ENCODE assay signal across 32 mouse cellular contexts in the genomic region with DNA sequence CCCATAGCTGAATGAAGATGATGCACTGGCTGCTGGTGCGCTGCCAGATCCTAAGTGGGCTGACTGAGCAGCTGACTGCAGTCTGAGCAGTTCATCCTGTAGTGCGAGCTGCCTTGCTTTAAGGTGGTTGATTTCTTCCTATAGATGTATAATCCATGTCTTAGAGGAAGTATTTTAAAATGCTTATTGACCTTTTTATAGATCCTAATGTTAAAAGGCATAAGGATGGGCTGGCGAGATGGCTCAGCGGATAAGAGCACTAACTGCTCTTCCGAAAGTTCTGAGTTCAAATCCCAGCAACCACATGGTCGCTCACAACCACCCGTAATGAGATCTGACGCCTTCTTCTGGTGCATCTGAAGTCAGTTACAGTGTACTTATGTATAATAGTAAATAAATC.
"Had no signal": no experiment of that assay in that cellular context is flagged by ENCODE, and none has a peak within 500 bp of the region (broad histone marks: within the 10 kb centered on the region; RNA-seq: fewer than 3 reads in every experiment).

No protein-coding gene starts in this region.

- H3K36me3 ChIP-seq: midbrain, embryonic 15.5 days had no signal

- H3K9ac ChIP-seq: limb, embryonic 12.5 days; limb, embryonic 13.5 days; limb, embryonic 15.5 days; liver, embryonic 12.5 days; liver, embryonic 13.5 days; liver, embryonic 14.5 days; liver, embryonic 15.5 days; liver, postnatal 0 days; lung, embryonic 14.5 days; lung, embryonic 15.5 days; midbrain, embryonic 12.5 days; midbrain, embryonic 13.5 days; midbrain, embryonic 15.5 days; neural tube, embryonic 12.5 days; neural tube, embryonic 13.5 days had no signal

- H3K9me3 ChIP-seq: limb, embryonic 10.5 days; limb, embryonic 12.5 days; limb, embryonic 13.5 days; limb, embryonic 15.5 days; liver, embryonic 12.5 days; liver, embryonic 13.5 days; liver, embryonic 15.5 days; lung, embryonic 15.5 days; megakaryocyte, embryonic 14.5 days; midbrain, embryonic 10.5 days; midbrain, embryonic 12.5 days; midbrain, embryonic 13.5 days; midbrain, embryonic 15.5 days; neural tube, embryonic 12.5 days; neural tube, embryonic 13.5 days had no signal

- DNase-seq: left cerebral cortex, postnatal 4 days; liver; liver, embryonic 13.5 days; liver, postnatal 0 days; lung, adult 18-20 months; lung, adult 2 months; lung, embryonic 14.5 days; lung, postnatal 10 days; lung, postnatal 14 days; lung, postnatal 36 days; lung, postnatal 4 days; midbrain, embryonic 14.5 days had no signal

- H3K4me3 ChIP-seq: limb, embryonic 10.5 days; limb, embryonic 12.5 days; limb, embryonic 13.5 days; limb, embryonic 15.5 days; liver, embryonic 12.5 days; liver, embryonic 13.5 days; liver, embryonic 15.5 days; lung, embryonic 15.5 days; megakaryocyte, embryonic 14.5 days; midbrain, embryonic 10.5 days; midbrain, embryonic 12.5 days; midbrain, embryonic 13.5 days; midbrain, embryonic 15.5 days; myocyte; neural tube, embryonic 12.5 days; neural tube, embryonic 13.5 days had no signal

- H3K27me3 ChIP-seq: limb, embryonic 12.5 days; limb, embryonic 13.5 days; limb, embryonic 15.5 days; liver, embryonic 12.5 days; liver, embryonic 13.5 days; liver, embryonic 15.5 days; lung, embryonic 15.5 days; megakaryocyte, embryonic 14.5 days; midbrain, embryonic 12.5 days; midbrain, embryonic 13.5 days; midbrain, embryonic 15.5 days; neural tube, embryonic 12.5 days; neural tube, embryonic 13.5 days had no signal

- H3K4me1 ChIP-seq: limb, embryonic 10.5 days; limb, embryonic 12.5 days; limb, embryonic 13.5 days; limb, embryonic 15.5 days; liver, embryonic 12.5 days; liver, embryonic 15.5 days; lung, embryonic 15.5 days; midbrain, embryonic 10.5 days; midbrain, embryonic 12.5 days; midbrain, embryonic 13.5 days; midbrain, embryonic 15.5 days; neural tube, embryonic 12.5 days; neural tube, embryonic 13.5 days had no signal

- ATAC-seq: liver, embryonic 12.5 days; liver, postnatal 0 days; lung, postnatal 0 days; midbrain, embryonic 13.5 days; midbrain, embryonic 15.5 days; midbrain, embryonic 16.5 days had no signal

- H3K4me2 ChIP-seq: limb, embryonic 12.5 days; limb, embryonic 13.5 days; limb, embryonic 15.5 days; liver, embryonic 11.5 days; liver, embryonic 12.5 days; liver, embryonic 13.5 days; liver, embryonic 15.5 days; lung, embryonic 14.5 days; lung, embryonic 15.5 days; midbrain, embryonic 12.5 days; midbrain, embryonic 13.5 days; midbrain, embryonic 15.5 days; neural tube, embryonic 12.5 days; neural tube, embryonic 13.5 days had no signal

- H3K27ac ChIP-seq: limb, embryonic 10.5 days; limb, embryonic 12.5 days; limb, embryonic 13.5 days; limb, embryonic 15.5 days; liver, embryonic 12.5 days; liver, embryonic 13.5 days; liver, embryonic 14.5 days; liver, embryonic 15.5 days; lung, embryonic 15.5 days; macrophage; midbrain, embryonic 10.5 days; midbrain, embryonic 12.5 days; midbrain, embryonic 13.5 days; midbrain, embryonic 15.5 days; neural tube, embryonic 12.5 days; neural tube, embryonic 13.5 days had no signal
